Mouse (Mus musculus): Measurements from ENCODE around the gene Ptpro.

DNA sequence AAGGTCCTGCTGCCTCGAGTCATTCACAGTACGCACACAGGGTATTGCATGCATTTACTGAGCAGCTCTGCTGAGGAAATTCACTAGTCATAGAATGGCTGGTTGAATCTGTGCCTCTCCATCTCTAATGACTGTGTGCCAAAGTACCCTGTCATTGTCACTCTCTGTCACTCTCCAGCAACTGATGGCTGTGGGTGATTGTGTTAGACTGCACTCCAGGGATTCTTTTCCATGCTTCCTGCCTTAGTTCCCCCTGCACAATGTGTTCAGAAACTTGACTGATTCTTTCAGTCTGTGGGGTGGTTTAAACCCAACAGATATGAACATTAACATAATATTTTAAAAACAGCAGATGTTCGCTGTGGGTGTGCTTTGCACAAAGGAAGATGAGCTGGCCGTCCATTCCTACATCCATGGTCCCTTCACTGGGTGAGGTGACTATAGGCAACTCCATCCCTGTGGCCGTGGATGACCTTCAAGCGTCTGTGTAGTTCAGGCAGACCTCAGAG is 29.5 kb downstream of the Ptpro start:
- TF ChIP-seq CTCF (IDR thresholded peaks at IDR 0.05; ENCODE audit: borderline replicate concordance, control insufficient read depth, extremely low read depth, insufficient read depth, low read length, poor library complexity) = no peak
- no peak for TF ChIP-seq POLR2A (IDR thresholded peaks at IDR 0.05; ENCODE audit: control insufficient read depth, extremely low read depth, insufficient read depth, low read length, poor library complexity)
